Mouse (Mus musculus) olfactory bulb, adult 2 months (tissue): ENCODE results near the gene Slc25a11.

ENCODE experiments used
- CTCF ChIP-seq: fragments of 200-500 bp; IDR thresholded peaks from 2 replicates; pipeline ENCODE4 v1.5.1; 2012; ENCODE audit warnings: low read depth, mild to moderate bottlenecking, low read length, moderate library complexity; ENCODE audit not compliant: insufficient read depth
- POLR2A ChIP-seq: fragments of 200-500 bp; IDR thresholded peaks from 2 replicates; pipeline ENCODE4 v1.6.1; 2012; ENCODE audit warnings: mild to moderate bottlenecking, low read depth, low read length, moderate library complexity; ENCODE audit not compliant: insufficient read depth

GRCm38 (mm10) chr11:70686901-70687566 lies 39.8 kb upstream of the Slc25a11 start:
- TF ChIP-seq CTCF (no peak), POLR2A (no peak)
